Mouse (Mus musculus): ENCODE measurements around the gene Bnc2. TPM values are rescaled to one million over a fixed set of nuclear protein-coding genes. Genes with fewer than 3 reads are reported as not detected.

Gene Bnc2
- polyA plus RNA-seq, 1 experiment: 7.2 TPM

DNA sequence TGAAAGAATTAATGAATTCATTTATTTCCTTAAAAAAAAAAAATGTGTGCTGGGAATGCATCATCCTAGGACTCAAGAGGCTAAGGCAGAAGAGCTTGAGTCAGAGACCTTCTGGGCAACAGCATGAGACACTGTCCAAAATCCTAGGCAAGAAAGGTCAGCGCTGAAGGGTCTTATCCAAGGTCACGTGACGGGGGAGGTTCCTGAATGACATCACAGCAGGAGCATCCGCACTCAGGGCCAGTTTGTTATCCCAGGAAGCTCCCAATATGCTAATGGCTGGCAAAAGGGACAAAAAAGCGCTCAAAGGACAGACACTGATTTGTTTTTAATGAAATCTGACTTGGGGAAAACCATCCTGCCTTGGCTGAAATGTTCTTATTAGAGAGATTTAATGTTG is 153.5 kb downstream of the Bnc2 start:
- Histone ChIP-seq H3K4me3 (ENCODE audit: low read depth, low read length) (no peak overlapping the region), H3K4me1 (ENCODE audit: control insufficient read depth, insufficient read depth, low read length) (no peaks in the 10 kb centered on the region), H3K9ac (ENCODE audit: low read depth, poor library complexity, severe bottlenecking) (no peak overlapping the region), H3K9me3 (replicated peaks; ENCODE audit: control insufficient read depth, insufficient read depth, low read length, poor library complexity, severe bottlenecking) (no peaks in the 10 kb centered on the region), H3K27me3 (ENCODE audit: control insufficient read depth, insufficient read depth, low read length, poor library complexity, severe bottlenecking) (no peaks in the 10 kb centered on the region), H3K27ac (ENCODE audit: insufficient read depth, low read length) (no peak overlapping the region), H3K36me3 (ENCODE audit: control insufficient read depth, insufficient read depth, low read length, poor library complexity, severe bottlenecking) (no peaks in the 10 kb centered on the region)
- TF ChIP-seq POLR2A (IDR thresholded peaks at IDR 0.05; ENCODE audit: insufficient read depth, low read length) (no peak), CTCF (IDR thresholded peaks at IDR 0.05; ENCODE audit: low read depth, low read length) (no peak), EP300 (IDR thresholded peaks at IDR 0.05; ENCODE audit: insufficient read depth, low read depth, low read length) (no peak)

DNA sequence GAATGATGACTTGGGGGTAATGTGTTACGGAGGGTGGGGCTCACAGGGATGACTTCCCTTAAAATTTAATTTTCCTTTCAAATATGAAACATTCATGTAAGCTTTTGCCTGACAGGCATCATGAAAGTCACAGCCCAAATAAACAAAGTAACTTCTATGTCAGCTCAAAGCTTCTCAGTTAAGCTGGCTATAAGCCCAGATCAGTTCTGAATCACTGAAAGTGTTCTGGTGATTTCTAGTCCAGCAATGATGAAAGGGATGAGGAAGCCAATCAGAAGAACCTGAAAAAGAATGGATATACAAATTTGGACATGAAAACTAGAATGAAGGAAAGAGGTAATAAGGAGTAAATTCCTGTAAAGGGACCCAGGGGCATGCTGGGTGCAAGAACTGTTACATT is 164.6 kb downstream of the Bnc2 start:
- Histone ChIP-seq H3K9ac (ENCODE audit: low read depth, poor library complexity, severe bottlenecking) (no peak overlapping the region), H3K36me3 (ENCODE audit: control insufficient read depth, insufficient read depth, low read length, poor library complexity, severe bottlenecking) (no peaks in the 10 kb centered on the region)
- TF ChIP-seq POLR2A (IDR thresholded peaks at IDR 0.05; ENCODE audit: insufficient read depth, low read length) (no peak), EP300 (IDR thresholded peaks at IDR 0.05; ENCODE audit: insufficient read depth, low read depth, low read length) (no peak), CTCF (IDR thresholded peaks at IDR 0.05; ENCODE audit: low read depth, low read length) (no peak)

DNA sequence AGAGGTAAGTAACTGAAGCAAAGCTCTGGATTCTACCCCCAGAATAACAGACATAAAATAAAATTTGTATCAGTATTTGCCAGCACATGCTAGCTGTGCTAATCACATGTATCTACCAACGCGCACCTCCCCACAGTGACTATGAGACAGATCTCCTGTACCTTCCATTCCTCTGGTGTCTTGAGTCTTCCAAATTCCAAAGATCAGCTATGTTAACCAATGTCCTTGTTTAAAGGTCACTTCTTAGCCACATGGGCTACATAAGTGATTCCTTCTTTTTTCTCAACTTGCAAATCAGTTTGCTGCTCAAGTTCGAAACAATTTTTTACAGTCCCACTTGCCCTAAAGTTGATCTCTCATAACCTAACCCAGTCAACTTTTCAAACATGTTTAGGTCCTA is 167.5 kb downstream of the Bnc2 start:
- Histone ChIP-seq H3K4me1 (ENCODE audit: control insufficient read depth, insufficient read depth, low read length) (no peaks in the 10 kb centered on the region), H3K9me3 (replicated peaks; ENCODE audit: control insufficient read depth, insufficient read depth, low read length, poor library complexity, severe bottlenecking) (no peaks in the 10 kb centered on the region), H3K27ac (ENCODE audit: insufficient read depth, low read length) (no peak overlapping the region), H3K36me3 (ENCODE audit: control insufficient read depth, insufficient read depth, low read length, poor library complexity, severe bottlenecking) (no peaks in the 10 kb centered on the region), H3K4me3 (ENCODE audit: low read depth, low read length) (no peak overlapping the region), H3K9ac (ENCODE audit: low read depth, poor library complexity, severe bottlenecking) (no peak overlapping the region), H3K27me3 (ENCODE audit: control insufficient read depth, insufficient read depth, low read length, poor library complexity, severe bottlenecking) (no peaks in the 10 kb centered on the region)
- TF ChIP-seq EP300 (IDR thresholded peaks at IDR 0.05; ENCODE audit: insufficient read depth, low read depth, low read length) (no peak), POLR2A (IDR thresholded peaks at IDR 0.05; ENCODE audit: insufficient read depth, low read length) (no peak), CTCF (IDR thresholded peaks at IDR 0.05; ENCODE audit: low read depth, low read length) (no peak)

More for the DNA sequence above, 164.6 kb downstream of the Bnc2 start:
- Histone ChIP-seq H3K9me3 (replicated peaks; ENCODE audit: control insufficient read depth, insufficient read depth, low read length, poor library complexity, severe bottlenecking) (no peaks in the 10 kb centered on the region), H3K4me3 (ENCODE audit: low read depth, low read length) (no peak overlapping the region), H3K4me1 (ENCODE audit: control insufficient read depth, insufficient read depth, low read length) (no peaks in the 10 kb centered on the region), H3K27me3 (ENCODE audit: control insufficient read depth, insufficient read depth, low read length, poor library complexity, severe bottlenecking) (no peaks in the 10 kb centered on the region), H3K27ac (ENCODE audit: insufficient read depth, low read length) (no peak overlapping the region)

DNA sequence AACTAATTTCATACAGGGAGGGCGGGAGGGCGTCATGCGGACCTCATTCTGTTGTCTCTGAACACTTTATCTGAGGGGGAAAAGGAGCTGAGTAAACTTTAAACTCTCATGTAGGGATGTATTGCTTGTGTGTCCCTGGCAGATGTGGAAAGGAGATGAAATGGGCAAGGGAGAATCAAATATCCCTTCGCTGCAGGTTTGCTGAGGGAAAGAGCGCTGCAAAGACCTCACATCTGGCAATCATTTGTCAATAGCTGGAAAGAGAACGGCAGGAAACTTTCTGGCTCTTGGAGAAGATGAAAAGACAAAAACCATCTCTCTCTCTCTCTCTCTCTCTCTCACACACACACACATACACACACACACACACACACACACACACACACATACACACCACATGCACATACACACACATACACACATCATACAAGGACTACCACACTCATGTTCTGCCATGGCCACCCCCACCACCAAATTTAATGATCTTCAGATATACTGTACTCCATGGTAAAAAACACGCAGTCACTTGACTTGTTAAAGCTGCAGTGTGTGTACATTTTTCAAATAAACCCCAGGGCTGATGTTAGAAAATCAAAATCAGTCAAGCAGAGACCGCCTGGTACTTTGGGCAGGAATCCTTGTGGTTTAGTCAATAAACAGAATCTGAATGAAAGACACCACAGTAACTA is 172.3 kb downstream of the Bnc2 start:
- no peak for TF ChIP-seq EP300 (IDR thresholded peaks at IDR 0.05; ENCODE audit: insufficient read depth, low read depth, low read length)
- no peak for TF ChIP-seq POLR2A (IDR thresholded peaks at IDR 0.05; ENCODE audit: insufficient read depth, low read length)
- TF ChIP-seq CTCF (IDR thresholded peaks at IDR 0.05; ENCODE audit: low read depth, low read length): no peak
- no peaks in the 10 kb centered on the region for H3K9me3 ChIP-seq (replicated peaks; ENCODE audit: control insufficient read depth, insufficient read depth, low read length, poor library complexity, severe bottlenecking)
- H3K9ac ChIP-seq (ENCODE audit: low read depth, poor library complexity, severe bottlenecking): no peak overlapping the region
- no peaks in the 10 kb centered on the region for H3K27me3 ChIP-seq (ENCODE audit: control insufficient read depth, insufficient read depth, low read length, poor library complexity, severe bottlenecking)
- H3K4me1 ChIP-seq (ENCODE audit: control insufficient read depth, insufficient read depth, low read length): no peaks in the 10 kb centered on the region
- no peaks in the 10 kb centered on the region for H3K36me3 ChIP-seq (ENCODE audit: control insufficient read depth, insufficient read depth, low read length, poor library complexity, severe bottlenecking)
- H3K4me3 ChIP-seq (ENCODE audit: low read depth, low read length): no peak overlapping the region
- H3K27ac ChIP-seq (ENCODE audit: insufficient read depth, low read length): no peak overlapping the region

DNA sequence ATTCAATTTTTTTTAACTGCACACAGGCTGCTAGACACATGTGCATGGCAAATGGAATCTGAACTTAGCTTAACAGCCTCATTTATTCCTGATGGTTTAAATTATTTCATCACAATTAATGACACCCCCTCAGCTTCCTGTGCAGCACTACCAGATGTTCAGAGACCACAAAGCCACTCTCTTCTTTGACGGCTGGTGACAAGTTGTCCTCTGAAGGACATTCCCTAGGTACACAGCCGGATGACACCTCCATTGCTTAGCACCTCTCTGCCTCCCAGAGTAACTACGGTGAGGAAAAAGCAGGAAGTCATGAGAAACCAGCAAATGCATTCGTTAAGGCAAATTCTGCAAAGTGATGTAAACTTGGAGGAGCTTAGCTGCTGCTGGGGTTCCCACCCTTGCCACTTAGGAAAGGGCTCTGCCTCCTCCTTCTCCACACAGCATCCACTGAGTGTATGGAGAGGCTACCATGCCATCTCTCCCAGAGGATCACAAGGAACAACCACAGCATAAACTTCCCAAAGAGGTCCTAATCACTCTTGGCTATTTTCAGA is 174.2 kb downstream of the Bnc2 start:
- Histone ChIP-seq H3K9ac (ENCODE audit: low read depth, poor library complexity, severe bottlenecking) (no peak overlapping the region), H3K9me3 (replicated peaks; ENCODE audit: control insufficient read depth, insufficient read depth, low read length, poor library complexity, severe bottlenecking) (no peaks in the 10 kb centered on the region), H3K36me3 (ENCODE audit: control insufficient read depth, insufficient read depth, low read length, poor library complexity, severe bottlenecking) (no peaks in the 10 kb centered on the region), H3K27ac (ENCODE audit: insufficient read depth, low read length) (no peak overlapping the region), H3K27me3 (ENCODE audit: control insufficient read depth, insufficient read depth, low read length, poor library complexity, severe bottlenecking) (no peaks in the 10 kb centered on the region), H3K4me3 (ENCODE audit: low read depth, low read length) (no peak overlapping the region), H3K4me1 (ENCODE audit: control insufficient read depth, insufficient read depth, low read length) (no peaks in the 10 kb centered on the region)
- no peak for TF ChIP-seq CTCF (IDR thresholded peaks at IDR 0.05; ENCODE audit: low read depth, low read length)
- TF ChIP-seq EP300 (IDR thresholded peaks at IDR 0.05; ENCODE audit: insufficient read depth, low read depth, low read length): no peak
- TF ChIP-seq POLR2A (IDR thresholded peaks at IDR 0.05; ENCODE audit: insufficient read depth, low read length): no peak

DNA sequence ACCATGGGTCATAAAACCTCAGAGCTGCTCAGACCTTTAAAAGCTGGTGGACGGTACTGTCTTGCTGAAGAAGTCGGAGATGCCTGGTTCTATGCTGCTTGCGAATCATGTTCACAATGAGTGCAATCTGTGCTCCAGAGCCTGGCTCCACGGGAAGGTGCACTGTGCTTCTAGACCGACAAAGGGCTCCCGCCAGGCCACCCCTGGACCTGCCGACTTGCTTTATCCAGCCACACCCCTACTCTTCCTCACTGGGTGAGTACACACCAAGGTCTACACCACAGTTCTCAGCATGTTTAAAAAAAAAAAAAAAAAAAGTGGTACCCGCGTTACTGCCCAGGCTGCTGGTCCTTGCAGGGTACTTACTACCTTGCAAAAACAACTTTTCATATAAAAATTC is 174.8 kb downstream of the Bnc2 start:
- Histone ChIP-seq H3K27ac (ENCODE audit: insufficient read depth, low read length) (no peak overlapping the region), H3K9me3 (replicated peaks; ENCODE audit: control insufficient read depth, insufficient read depth, low read length, poor library complexity, severe bottlenecking) (no peaks in the 10 kb centered on the region), H3K4me1 (ENCODE audit: control insufficient read depth, insufficient read depth, low read length) (no peaks in the 10 kb centered on the region), H3K4me3 (ENCODE audit: low read depth, low read length) (no peak overlapping the region), H3K36me3 (ENCODE audit: control insufficient read depth, insufficient read depth, low read length, poor library complexity, severe bottlenecking) (no peaks in the 10 kb centered on the region), H3K9ac (ENCODE audit: low read depth, poor library complexity, severe bottlenecking) (no peak overlapping the region), H3K27me3 (ENCODE audit: control insufficient read depth, insufficient read depth, low read length, poor library complexity, severe bottlenecking) (no peaks in the 10 kb centered on the region)
- TF ChIP-seq CTCF (IDR thresholded peaks at IDR 0.05; ENCODE audit: low read depth, low read length) (no peak), POLR2A (IDR thresholded peaks at IDR 0.05; ENCODE audit: insufficient read depth, low read length) (no peak), EP300 (IDR thresholded peaks at IDR 0.05; ENCODE audit: insufficient read depth, low read depth, low read length) (no peak)
